Mouse (Mus musculus) forebrain, embryonic 11.5 days (tissue): ENCODE results near the gene Ccdc47. TPM values are rescaled to one million over a fixed set of nuclear protein-coding genes. Genes with fewer than 3 reads are reported as not detected.
"Not testable (repeated sequence)": the region's sequence is repeated elsewhere in the genome, so short reads cannot be mapped to it uniquely, and the experiment has no call there.

Experiments used
- ATAC-seq: fragments of 200-750 bp; cut with Nextera tagmentation; replicated peaks from 2 replicates; pipeline ENCODE4 v1.8.0; 2017; ENCODE audit warnings: moderate TSS enrichment; ENCODE audit not compliant: low FRiP score
- DNase-seq: peaks from one replicate; pipeline ENCODE4 v3.0.0-alpha.2; 2017; ENCODE audit warnings: low spot score
- H3K27ac ChIP-seq: fragments of 300-500 bp; sonication (generic); 2 replicates; pipeline ENCODE4 v1.5.1; 2014; ENCODE audit warnings: low read depth, low read length
- H3K27me3 ChIP-seq: fragments of 300-500 bp; sonication (generic); 2 replicates; pipeline ENCODE4 v1.6.1; 2014; ENCODE audit warnings: mild to moderate bottlenecking, low read length, mixed read lengths; ENCODE audit not compliant: control insufficient read depth, insufficient read depth
- H3K36me3 ChIP-seq: fragments of 300-500 bp; sonication (generic); 2 replicates; pipeline ENCODE4 v1.6.1; 2014; ENCODE audit warnings: mild to moderate bottlenecking, low read length, moderate library complexity, mixed read lengths; ENCODE audit not compliant: control insufficient read depth, insufficient read depth
- H3K4me1 ChIP-seq: fragments of 300-500 bp; sonication (generic); replicated peaks from 2 replicates; pipeline ENCODE4 v1.6.1; 2014; ENCODE audit warnings: low read length, mixed read lengths; ENCODE audit not compliant: control insufficient read depth, insufficient read depth
- H3K4me2 ChIP-seq: fragments of 300-500 bp; sonication (generic); 2 replicates; pipeline ENCODE4 v1.6.1; 2014; ENCODE audit warnings: low read depth, mild to moderate bottlenecking, low read length, moderate library complexity, mixed read lengths; ENCODE audit not compliant: severe bottlenecking
- H3K4me3 ChIP-seq: fragments of 300-500 bp; sonication (generic); 2 replicates; pipeline ENCODE4 v1.5.1; 2014; ENCODE audit warnings: low read depth, low read length
- H3K9ac ChIP-seq: fragments of 300-500 bp; sonication (generic); 2 replicates; pipeline ENCODE4 v1.6.1; 2014; ENCODE audit warnings: low read length
- H3K9me3 ChIP-seq: fragments of 300-500 bp; sonication (generic); 2 replicates; pipeline ENCODE4 v1.6.1; 2016; ENCODE audit warnings: low read length, mixed read lengths; ENCODE audit not compliant: control insufficient read depth
- WGBS: fragments of 180-500 bp; shearing (Covaris S2); extraction: QIAGEN DNeasy Blood & Tissue Kit; methylation state at CpG from one replicate; pipeline ENCODE4 v1.1.7; 2014; 5-methylcytosine and 5-hydroxymethylcytosine counted together
- polyA plus RNA-seq: library from polyadenylated mRNA; unstranded; fragments of >200 nt; fragmentation: Nextera tagmentation; extraction: Ambion mirVana; gene quantifications from 2 replicates; pipeline ENCODE4 v1.2.1, GENCODE M21; 2014

The Ccdc47 gene
- polyA plus RNA-seq, 1 experiment from 2014 or later: 74.1 TPM

DNA sequence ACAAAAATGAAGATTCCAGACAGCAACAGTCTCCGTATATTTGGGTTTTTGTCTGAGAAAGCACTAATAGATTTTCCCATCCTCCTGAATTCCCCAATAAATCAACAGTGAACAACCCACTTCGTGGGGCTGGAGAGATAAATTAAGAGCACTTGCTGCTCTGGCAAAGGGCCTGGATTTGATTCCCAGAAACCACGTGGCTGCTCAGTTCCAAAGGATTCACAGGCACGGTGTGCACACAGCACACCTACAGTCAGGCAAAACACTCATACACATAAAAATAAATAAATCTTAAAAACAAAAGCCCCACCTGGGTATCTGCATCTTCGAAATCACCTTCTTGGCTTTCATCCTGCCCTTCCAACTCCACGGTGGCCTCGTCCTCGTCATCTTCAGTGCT lies 3.4 kb downstream of the Ccdc47 start:
- H3K4me1 ChIP-seq: peaks cover 5% of the 10 kb centered on the region; the same call in 1 of the 2 replicates
- WGBS: 96% methylated on average over 8 of the region's 8 CpGs
- H3K9me3 ChIP-seq: no peaks in the 10 kb centered on the region
- H3K4me2 ChIP-seq: no peak overlapping the region
- H3K36me3 ChIP-seq: peaks cover 3% of the 10 kb centered on the region; the same call in 1 of the 2 replicates
- ATAC-seq (no peak), DNase-seq (no peak)
- no peak overlapping the region for H3K9ac ChIP-seq
- H3K27ac ChIP-seq: no peak overlapping the region
- H3K27me3 ChIP-seq: no peaks in the 10 kb centered on the region
- H3K4me3 ChIP-seq: no peak overlapping the region

DNA sequence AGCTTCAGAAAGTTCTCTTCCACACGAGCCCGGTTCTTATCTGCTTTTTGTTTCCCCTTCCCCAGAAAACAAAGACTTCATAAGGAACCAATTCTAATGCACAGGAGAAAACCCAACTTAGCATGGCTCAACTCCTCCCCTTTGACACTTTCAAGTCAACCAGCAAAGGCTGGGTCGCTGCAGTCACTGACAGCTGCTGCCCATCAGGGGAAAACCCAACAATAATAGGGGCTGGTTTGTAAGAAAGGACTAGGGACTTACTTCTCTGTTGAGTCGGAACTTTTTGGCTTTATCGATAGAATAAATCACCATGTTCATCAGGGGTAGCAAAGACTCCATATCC lies 14.1 kb downstream of the Ccdc47 start, which contains the start of gene Strada:
TSS of gene Strada (minus strand) at position 46 of the 343 bp plus-strand sequence.
- H3K27me3 ChIP-seq: no peaks in the 10 kb centered on the region
- H3K4me1 ChIP-seq: no peaks in the 10 kb centered on the region
- ATAC-seq: no peak
- H3K27ac ChIP-seq: no peak within 1 kb of the TSS
- H3K9me3 ChIP-seq: no peaks in the 10 kb centered on the region
- peaks cover 11% of the 10 kb centered on the region; the same call in 1 of the 2 replicates for H3K36me3 ChIP-seq
- H3K4me3 ChIP-seq: no peak within 1 kb of the TSS
- no peak within 1 kb of the TSS for H3K4me2 ChIP-seq
- 81% methylated on average over 5 of the region's 5 CpGs for WGBS
- DNase-seq: no peak
- H3K9ac ChIP-seq: no peak within 1 kb of the TSS

DNA sequence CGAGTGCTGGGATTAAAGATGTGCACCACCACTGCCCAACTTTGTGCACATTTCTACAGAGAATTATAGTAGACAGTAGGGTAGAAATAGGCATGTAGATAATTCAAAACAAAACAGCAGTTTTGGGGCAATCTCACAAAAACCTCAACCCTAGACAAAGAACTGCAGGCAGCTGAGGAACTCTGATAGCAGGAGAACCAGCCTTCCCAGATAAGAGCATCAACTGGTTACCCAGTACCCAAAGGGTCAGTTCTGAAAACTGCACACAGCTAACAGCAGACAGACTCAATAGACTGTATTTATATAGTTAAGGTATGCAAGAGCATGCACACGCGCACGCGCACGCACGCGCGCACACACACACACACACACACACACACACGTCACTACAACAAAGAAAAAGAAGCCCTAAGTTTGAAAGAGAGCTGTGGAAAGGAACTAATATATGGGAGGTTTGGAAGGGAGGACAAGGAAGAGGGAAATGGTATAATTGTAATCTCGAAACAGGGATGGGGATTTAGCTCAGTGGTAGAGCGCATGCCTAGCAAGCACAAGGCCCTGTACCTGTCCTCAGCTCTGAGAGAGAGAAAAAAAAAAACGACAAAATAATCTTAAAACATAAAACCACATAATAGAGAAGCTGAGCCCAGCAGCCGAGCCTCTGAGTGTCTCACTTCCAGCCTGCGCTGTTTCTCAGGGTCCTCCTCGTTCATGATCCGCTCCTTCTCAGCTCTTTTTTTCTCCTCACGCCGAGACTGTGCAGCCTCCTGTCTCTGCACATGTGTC lies 14.6 kb downstream of the Ccdc47 start:
- ATAC-seq (no peak), DNase-seq (no peak)
- no peaks in the 10 kb centered on the region for H3K9me3 ChIP-seq
- H3K4me1 ChIP-seq: no peaks in the 10 kb centered on the region
- no peak overlapping the region for H3K4me3 ChIP-seq
- 94% methylated on average over 19 of the region's 19 CpGs for WGBS
- no peaks in the 10 kb centered on the region for H3K27me3 ChIP-seq
- no peak overlapping the region for H3K4me2 ChIP-seq
- no peak overlapping the region for H3K27ac ChIP-seq
- peaks cover 11% of the 10 kb centered on the region for H3K36me3 ChIP-seq
- no peak overlapping the region for H3K9ac ChIP-seq

DNA sequence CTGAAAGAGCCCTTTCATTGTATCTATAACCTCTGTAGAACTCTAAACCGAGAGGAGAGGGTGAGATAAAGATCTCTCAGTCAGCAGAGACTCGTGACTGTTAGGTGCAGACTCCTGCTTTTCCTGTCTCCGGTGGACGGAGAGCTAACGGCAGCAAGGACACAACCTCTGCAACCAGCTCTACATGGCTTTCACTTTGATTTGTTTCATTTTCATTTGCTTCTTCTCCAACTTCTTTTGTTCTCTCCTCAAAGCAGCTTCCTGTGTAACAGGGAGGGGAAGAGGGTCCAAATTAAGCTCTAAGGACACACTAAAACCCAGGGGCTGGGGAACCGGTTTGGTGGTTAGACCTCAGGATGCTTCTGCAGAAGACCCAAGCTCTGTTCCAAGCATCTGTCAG lies 15.4 kb downstream of the Ccdc47 start:
- no peak overlapping the region for H3K4me2 ChIP-seq
- no peak for ATAC-seq
- WGBS: 89% methylated on average over 6 of the region's 6 CpGs
- no peak for DNase-seq
- no peaks in the 10 kb centered on the region for H3K9me3 ChIP-seq
- H3K4me3 ChIP-seq: no peak overlapping the region
- H3K36me3 ChIP-seq: peaks cover 11% of the 10 kb centered on the region
- H3K9ac ChIP-seq: no peak overlapping the region
- H3K4me1 ChIP-seq: no peaks in the 10 kb centered on the region
- no peak overlapping the region for H3K27ac ChIP-seq
- no peaks in the 10 kb centered on the region for H3K27me3 ChIP-seq

DNA sequence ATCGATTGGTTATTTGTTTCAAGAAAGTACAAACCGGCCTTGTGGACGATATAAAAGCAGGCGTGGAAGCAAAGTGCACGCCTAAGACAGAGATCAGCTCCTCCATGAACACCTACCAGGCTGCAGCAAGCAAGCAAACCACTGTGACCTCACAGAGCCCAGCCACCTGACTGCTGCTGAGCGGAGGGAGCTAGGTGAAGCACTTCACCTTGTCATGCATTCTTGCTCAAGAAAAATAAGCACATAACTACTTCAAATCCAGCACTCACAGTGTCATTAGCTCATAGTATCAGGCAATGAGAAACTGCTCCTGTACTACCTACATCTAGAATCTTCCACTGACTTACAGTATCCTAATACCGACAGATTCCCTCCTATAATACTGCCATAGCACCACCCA lies 16.1 kb downstream of the Ccdc47 start:
- H3K9ac ChIP-seq, ATAC-seq, H3K27me3 ChIP-seq, H3K27ac ChIP-seq, H3K9me3 ChIP-seq, H3K4me2 ChIP-seq, H3K4me3 ChIP-seq, DNase-seq, H3K4me1 ChIP-seq: not testable (repeated sequence)
- peaks cover 11% of the 10 kb centered on the region for H3K36me3 ChIP-seq
- 91% methylated on average over 7 of the region's 7 CpGs for WGBS

DNA sequence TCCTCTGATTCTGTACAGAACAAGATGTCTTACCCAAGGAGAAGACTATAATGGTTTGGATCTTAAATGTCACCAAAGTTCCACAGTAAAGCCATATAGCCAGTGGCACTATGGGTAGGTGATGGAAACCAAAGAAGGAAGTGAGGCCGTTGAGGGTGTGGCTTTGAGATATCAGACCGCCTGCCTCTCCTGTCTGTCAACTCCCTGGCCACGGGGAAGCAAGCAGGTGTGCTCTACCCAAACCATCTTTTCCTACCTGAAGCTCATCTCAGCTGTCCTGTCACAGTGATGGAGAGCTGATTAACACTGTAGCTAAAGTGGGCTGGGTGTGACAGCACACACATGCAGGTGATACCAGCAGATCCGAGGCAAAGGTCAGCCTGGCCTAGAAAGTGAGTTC lies 17.9 kb downstream of the Ccdc47 start:
- 89% methylated on average over 4 of the region's 4 CpGs for WGBS

DNA sequence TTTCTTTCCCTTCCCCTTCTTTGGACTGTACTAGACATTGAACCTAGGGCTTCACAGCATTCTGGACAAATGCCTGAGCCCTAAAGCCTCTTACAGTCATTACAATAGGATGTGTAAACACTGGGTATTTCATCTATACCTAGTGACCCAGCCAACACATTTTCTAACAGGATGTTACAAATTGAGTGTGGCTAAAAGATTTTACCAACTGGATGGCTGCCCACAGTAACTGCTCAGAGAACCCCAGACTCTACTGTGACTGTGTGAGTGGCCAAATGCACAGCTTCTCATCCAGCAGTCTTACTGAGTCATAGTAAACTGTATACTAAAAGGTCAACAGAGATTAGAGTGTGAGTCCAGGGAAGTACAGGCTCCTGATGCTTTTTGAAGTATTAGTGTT lies 20.8 kb downstream of the Ccdc47 start:
- no peak for DNase-seq
- Histone ChIP-seq H3K4me3 (no peak overlapping the region), H3K4me1 (peaks cover 2% of the 10 kb centered on the region; the same call in 1 of the 2 replicates), H3K36me3 (peaks cover 6% of the 10 kb centered on the region), H3K4me2 (no peak overlapping the region), H3K9me3 (no peaks in the 10 kb centered on the region), H3K9ac (no peak overlapping the region), H3K27me3 (no peaks in the 10 kb centered on the region), H3K27ac (no peak overlapping the region)
- no peak for ATAC-seq

More for the DNA sequence above, 17.9 kb downstream of the Ccdc47 start:
- Histone ChIP-seq H3K4me1 (no peaks in the 10 kb centered on the region; the same call in 1 of the 2 replicates), H3K27me3 (no peaks in the 10 kb centered on the region), H3K4me3 (no peak overlapping the region), H3K4me2 (no peak overlapping the region), H3K36me3 (peaks cover 6% of the 10 kb centered on the region), H3K9ac (no peak overlapping the region), H3K9me3 (no peaks in the 10 kb centered on the region), H3K27ac (no peak overlapping the region)
- DNase-seq (no peak), ATAC-seq (no peak)

DNA sequence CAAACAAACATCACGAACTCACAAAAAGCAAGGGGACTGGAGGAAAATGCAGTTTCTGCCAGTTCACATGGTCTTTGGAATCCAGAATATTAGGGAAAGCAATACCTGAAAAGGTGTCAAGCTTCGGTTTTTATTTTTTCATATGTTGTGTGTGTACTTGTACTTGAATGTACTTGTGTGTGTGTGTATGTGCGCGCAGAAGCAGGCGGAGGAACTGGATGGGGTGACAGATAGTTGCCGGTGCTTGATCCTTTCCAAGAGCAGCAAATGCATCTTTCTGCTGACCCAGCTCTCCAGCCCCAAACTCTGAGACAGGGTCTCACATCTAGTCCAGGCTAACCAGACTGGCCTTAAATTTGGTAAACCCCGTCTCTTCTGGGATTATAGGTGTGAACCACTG lies 21.3 kb downstream of the Ccdc47 start:
- Histone ChIP-seq H3K27me3 (no peaks in the 10 kb centered on the region), H3K9ac (no peak overlapping the region), H3K9me3 (no peaks in the 10 kb centered on the region), H3K4me3 (no peak overlapping the region), H3K4me1 (peaks cover 2% of the 10 kb centered on the region; the same call in 1 of the 2 replicates), H3K27ac (no peak overlapping the region), H3K36me3 (peaks cover 6% of the 10 kb centered on the region), H3K4me2 (no peak overlapping the region)
- WGBS: 93% methylated on average over 7 of the region's 7 CpGs
- ATAC-seq: no peak
- DNase-seq: no peak

GRCm38 (mm10) chr11:106194155-106194541 lies 22.0 kb downstream of the Ccdc47 start:
- peak overlapping the region; percentile 60 for H3K9ac ChIP-seq
- no peaks in the 10 kb centered on the region for H3K9me3 ChIP-seq
- H3K4me2 ChIP-seq: peak overlapping the region; percentile 70
- peaks cover 6% of the 10 kb centered on the region for H3K36me3 ChIP-seq
- H3K4me1 ChIP-seq: peaks cover 2% of the 10 kb centered on the region; the same call in 1 of the 2 replicates
- ATAC-seq (no peak), DNase-seq (no peak)
- no peaks in the 10 kb centered on the region for H3K27me3 ChIP-seq
- 50% methylated on average over 3 of the region's 3 CpGs for WGBS
- peak overlapping the region; percentile 58 for H3K4me3 ChIP-seq
- peak overlapping the region; percentile 79 for H3K27ac ChIP-seq
